Mouse (Mus musculus): ENCODE results near the gene Fkbpl.

Fkbpl gene

GRCm38 (mm10) chr17:34627093-34627942 lies 17.2 kb upstream of the Fkbpl start:
- peak; percentile 91 for DNase-seq

- DNase-seq, result peak; percentile 70
Measured at GRCm38 (mm10) chr17:34627943-34628643, 16.5 kb upstream of the Fkbpl start, which contains the start of gene Ppt2. Gene Ppt2, minus strand, starts transcription at chr17:34628510.

GRCm38 (mm10) chr17:34628644-34628967 lies 16.0 kb upstream of the Fkbpl start:
- no peak for DNase-seq

GRCm38 (mm10) chr17:34629221-34629751 lies 15.3 kb upstream of the Fkbpl start, which contains the start of gene Prrt1:
Gene Prrt1, plus strand, starts transcription at chr17:34629533.
- DNase-seq, result no peak

GRCm38 (mm10) chr17:34629796-34630603 lies 14.6 kb upstream of the Fkbpl start:
- DNase-seq, result no peak

GRCm38 (mm10) chr17:34630761-34631301 lies 13.7 kb upstream of the Fkbpl start:
- DNase-seq, result no peak

GRCm38 (mm10) chr17:34631647-34632046 lies 12.9 kb upstream of the Fkbpl start:
- no peak for DNase-seq

- peak; percentile 87 for DNase-seq
Measured at GRCm38 (mm10) chr17:34632261-34632691, 12.3 kb upstream of the Fkbpl start.

- DNase-seq, result no peak
Measured at GRCm38 (mm10) chr17:34635671-34636070, 8.9 kb upstream of the Fkbpl start.

- DNase-seq, result no peak
Measured at GRCm38 (mm10) chr17:34637459-34637858, 7.1 kb upstream of the Fkbpl start.

GRCm38 (mm10) chr17:34639461-34640255 lies 4.9 kb upstream of the Fkbpl start:
- no peak for DNase-seq

- DNase-seq, result no peak
Measured at GRCm38 (mm10) chr17:34640778-34641601, 3.6 kb upstream of the Fkbpl start.

GRCm38 (mm10) chr17:34641945-34642344 lies 2.6 kb upstream of the Fkbpl start:
- no peak for DNase-seq

- DNase-seq, result no peak
Measured at GRCm38 (mm10) chr17:34643379-34643778, 1.2 kb upstream of the Fkbpl start.

- DNase-seq, result no peak
Measured at GRCm38 (mm10) chr17:34643944-34644343, 620 bp upstream of the Fkbpl start.

GRCm38 (mm10) chr17:34645256-34645829 lies 779 bp downstream of the Fkbpl start:
- DNase-seq, result no peak

- no peak for DNase-seq
Measured at GRCm38 (mm10) chr17:34645831-34646511, 1.4 kb downstream of the Fkbpl start.

- DNase-seq, result peak; percentile 99
Measured at GRCm38 (mm10) chr17:34646906-34647787, 2.6 kb downstream of the Fkbpl start, which contains the start of gene Atf6b. Gene Atf6b, plus strand, starts transcription at chr17:34647146.

Measured in kidney, adult 11 months (tissue).